Mouse (Mus musculus): ENCODE results near the gene Rundc3a. TPM values are rescaled to one million over a fixed set of nuclear protein-coding genes. Genes with fewer than 3 reads are reported as not detected.

The Rundc3a gene
- total RNA-seq, 1 experiment from 2014 or later = 1.0 TPM

- ATAC-seq (ENCODE audit: extremely low read depth, insufficient number of reproducible peaks, low FRiP score, poor library complexity, severe bottlenecking) = no peak
Observed at GRCm38 (mm10) chr11:102429551-102429950, 36.3 kb downstream of the Rundc3a start.

- ATAC-seq (ENCODE audit: extremely low read depth, insufficient number of reproducible peaks, low FRiP score, poor library complexity, severe bottlenecking) = peak; percentile 53
Observed at GRCm38 (mm10) chr11:102430121-102431017, 37.2 kb downstream of the Rundc3a start, which contains the start of gene Grn. TSS of gene Grn (plus strand) at chr11:102430315.

GRCm38 (mm10) chr11:102431018-102431645, 37.9 kb downstream of the Rundc3a start:
- ATAC-seq (ENCODE audit: extremely low read depth, insufficient number of reproducible peaks, low FRiP score, poor library complexity, severe bottlenecking) = peak; percentile 34; the same call in 1 of the 2 replicates

- no peak for ATAC-seq (ENCODE audit: extremely low read depth, insufficient number of reproducible peaks, low FRiP score, poor library complexity, severe bottlenecking)
Observed at GRCm38 (mm10) chr11:102431728-102432114, 38.5 kb downstream of the Rundc3a start.

GRCm38 (mm10) chr11:102432115-102432843, 39.1 kb downstream of the Rundc3a start:
- ATAC-seq (ENCODE audit: extremely low read depth, insufficient number of reproducible peaks, low FRiP score, poor library complexity, severe bottlenecking) = peak; percentile 67

- ATAC-seq (ENCODE audit: extremely low read depth, insufficient number of reproducible peaks, low FRiP score, poor library complexity, severe bottlenecking) = no peak
Observed at GRCm38 (mm10) chr11:102432896-102433295, 39.7 kb downstream of the Rundc3a start.

GRCm38 (mm10) chr11:102433866-102434265, 40.7 kb downstream of the Rundc3a start:
- ATAC-seq (ENCODE audit: extremely low read depth, insufficient number of reproducible peaks, low FRiP score, poor library complexity, severe bottlenecking) = no peak

GRCm38 (mm10) chr11:102434406-102434805, 41.2 kb downstream of the Rundc3a start:
- peak; percentile 37 for ATAC-seq (ENCODE audit: extremely low read depth, insufficient number of reproducible peaks, low FRiP score, poor library complexity, severe bottlenecking)

- ATAC-seq (ENCODE audit: extremely low read depth, insufficient number of reproducible peaks, low FRiP score, poor library complexity, severe bottlenecking) = no peak
Observed at GRCm38 (mm10) chr11:102434816-102435705, 41.9 kb downstream of the Rundc3a start.

- ATAC-seq (ENCODE audit: extremely low read depth, insufficient number of reproducible peaks, low FRiP score, poor library complexity, severe bottlenecking) = no peak
Observed at GRCm38 (mm10) chr11:102435754-102436470, 42.7 kb downstream of the Rundc3a start.

- ATAC-seq (ENCODE audit: extremely low read depth, insufficient number of reproducible peaks, low FRiP score, poor library complexity, severe bottlenecking) = no peak
Observed at GRCm38 (mm10) chr11:102436471-102436790, 43.2 kb downstream of the Rundc3a start.

- ATAC-seq (ENCODE audit: extremely low read depth, insufficient number of reproducible peaks, low FRiP score, poor library complexity, severe bottlenecking) = no peak
Observed at GRCm38 (mm10) chr11:102437120-102438061, 44.2 kb downstream of the Rundc3a start.

- peak; percentile 27; the same call in 1 of the 2 replicates for ATAC-seq (ENCODE audit: extremely low read depth, insufficient number of reproducible peaks, low FRiP score, poor library complexity, severe bottlenecking)
Observed at GRCm38 (mm10) chr11:102438212-102439092, 45.2 kb downstream of the Rundc3a start.

GRCm38 (mm10) chr11:102439093-102440082, 46.2 kb downstream of the Rundc3a start:
- ATAC-seq (ENCODE audit: extremely low read depth, insufficient number of reproducible peaks, low FRiP score, poor library complexity, severe bottlenecking) = no peak

GRCm38 (mm10) chr11:102440255-102440654, 47.1 kb downstream of the Rundc3a start:
- no peak for ATAC-seq (ENCODE audit: extremely low read depth, insufficient number of reproducible peaks, low FRiP score, poor library complexity, severe bottlenecking)

Measured in neutrophil, adult 5-6 weeks (primary cell).